Mouse (Mus musculus) heart, adult 2 months (tissue): ENCODE measurements around the gene Efna2. TPM values are rescaled to one million over a fixed set of nuclear protein-coding genes. Genes with fewer than 3 reads are reported as not detected.

Source experiments
- DNase-seq, 2 experiments: peaks; one replicate each; pipeline ENCODE4 v3.0.0; 2021
- H3K27ac ChIP-seq: fragments of 200-600 bp; 2 replicates; pipeline ENCODE4 v1.8.1; 2022
- H3K27me3 ChIP-seq: fragments of 200-500 bp; 2 replicates; pipeline ENCODE4 v1.6.1; 2012; ENCODE audit warnings: mild to moderate bottlenecking, low read length, inconsistent platforms, mixed read lengths; ENCODE audit not compliant: control insufficient read depth, insufficient read depth
- H3K36me3 ChIP-seq: fragments of 200-500 bp; 2 replicates; pipeline ENCODE4 v1.6.1; 2012; ENCODE audit warnings: low read length, inconsistent platforms; ENCODE audit not compliant: control insufficient read depth, insufficient read depth
- H3K4me1 ChIP-seq: fragments of 200-500 bp; 2 replicates; pipeline ENCODE4 v1.6.1; 2011; ENCODE audit warnings: low read length; ENCODE audit not compliant: control insufficient read depth, insufficient read depth
- H3K4me3 ChIP-seq: fragments of 200-600 bp; 2 replicates; pipeline ENCODE4 v1.8.1; 2022
- H3K79me2 ChIP-seq: fragments of 200-500 bp; replicated peaks from 2 replicates; pipeline ENCODE4 v1.6.1; 2012; ENCODE audit warnings: mild to moderate bottlenecking, inconsistent platforms, low read length, moderate library complexity, mixed read lengths; ENCODE audit not compliant: control insufficient read depth, insufficient read depth
- H3K9ac ChIP-seq: fragments of 200-500 bp; 2 replicates; pipeline ENCODE4 v1.6.1; 2012; ENCODE audit warnings: low read depth, mild to moderate bottlenecking, control low read depth, inconsistent platforms, low read length, mixed read lengths
- CTCF ChIP-seq: fragments of 200-600 bp; IDR thresholded peaks from 2 replicates; pipeline ENCODE4 v1.8.1; 2022; ENCODE audit warnings: antibody characterized with exemption, mild to moderate bottlenecking, moderate library complexity
- EP300 ChIP-seq: fragments of 200-500 bp; IDR thresholded peaks from 2 replicates; pipeline ENCODE4 v1.6.1; 2011; ENCODE audit warnings: low read depth, low read length, control low read depth; ENCODE audit not compliant: insufficient read depth
- POLR2A ChIP-seq: fragments of 200-500 bp; IDR thresholded peaks from 2 replicates; pipeline ENCODE4 v1.6.1; 2011; ENCODE audit warnings: mild to moderate bottlenecking, low read depth, low read length, control low read depth; ENCODE audit not compliant: insufficient read depth
- WGBS: fragments of 180-500 bp; shearing (Covaris S2); methylation state at CpG from one replicate; pipeline ENCODE4 v1.1.7; 2018; 5-methylcytosine and 5-hydroxymethylcytosine counted together
- intact Hi-C: fragments of 180-260 bp; cut with DNase I; formaldehyde crosslinking; loops from one replicate; pipeline ENCODE4 v1.15.1; 2025
- polyA plus RNA-seq: library from polyadenylated mRNA; depleted of rRNA; stranded (reverse); fragments of >200 nt; gene quantifications from 2 replicates; pipeline ENCODE4 v1.2.3, GENCODE M21; 2012
- total RNA-seq, 2 experiments: library from RNA; stranded (reverse); gene quantifications; 2 replicates each; pipeline ENCODE4 v1.2.3; 2021

Efna2 gene
- total and polyA plus RNA-seq, 3 experiments: 0.86 to 1.7 (median 1.1) TPM

GRCm38 (mm10) chr10:80180823-80181222, 1.5 kb downstream of the Efna2 start:
- Histone ChIP-seq H3K9ac (no peak overlapping the region), H3K27me3 (no peaks in the 10 kb centered on the region), H3K36me3 (no peaks in the 10 kb centered on the region), H3K79me2 (no peaks in the 10 kb centered on the region), H3K4me1 (no peaks in the 10 kb centered on the region), H3K27ac (no peak overlapping the region), H3K4me3 (no peak overlapping the region)
- TF ChIP-seq POLR2A (no peak), EP300 (no peak), CTCF (no peak)
- no peak for DNase-seq
- 76% methylated on average over 5 of the region's 5 CpGs for WGBS
- intact Hi-C loops: no loop called here

- TF ChIP-seq CTCF (no peak), POLR2A (no peak), EP300 (no peak)
- no peak overlapping the region for H3K4me3 ChIP-seq
- 88% methylated on average over 7 of the region's 7 CpGs for WGBS
- H3K27me3 ChIP-seq: 0 out of 2 replicates have a peak, but pooled peaks cover 1% of the 10 kb centered on the region
- no peak overlapping the region for H3K9ac ChIP-seq
- no peak overlapping the region for H3K27ac ChIP-seq
- H3K4me1 ChIP-seq: no peaks in the 10 kb centered on the region
- DNase-seq: no peak
- intact Hi-C loops: no loop called here
- no peaks in the 10 kb centered on the region for H3K79me2 ChIP-seq
- no peaks in the 10 kb centered on the region for H3K36me3 ChIP-seq
Measured at GRCm38 (mm10) chr10:80182547-80182946, 3.3 kb downstream of the Efna2 start.

DNA sequence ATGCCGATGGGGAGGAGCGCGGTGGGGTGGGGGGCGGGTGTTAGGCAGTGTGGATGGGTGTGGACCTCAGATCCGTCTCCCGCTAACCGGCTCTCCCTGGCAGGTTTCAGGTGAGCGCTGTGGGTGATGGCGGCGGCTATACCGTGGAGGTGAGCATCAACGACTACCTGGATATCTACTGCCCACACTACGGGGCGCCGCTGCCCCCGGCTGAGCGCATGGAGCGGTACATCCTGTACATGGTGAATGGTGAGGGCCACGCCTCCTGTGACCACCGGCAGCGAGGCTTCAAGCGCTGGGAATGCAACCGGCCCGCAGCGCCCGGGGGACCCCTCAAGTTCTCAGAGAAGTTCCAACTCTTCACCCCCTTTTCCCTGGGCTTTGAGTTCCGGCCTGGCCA, 7.4 kb downstream of the Efna2 start:
- intact Hi-C loops: no loop called here
- Histone ChIP-seq H3K27me3 (0 out of 2 replicates have a peak, but pooled peaks cover 1% of the 10 kb centered on the region), H3K36me3 (no peaks in the 10 kb centered on the region), H3K79me2 (no peaks in the 10 kb centered on the region), H3K4me1 (no peaks in the 10 kb centered on the region), H3K4me3 (no peak overlapping the region), H3K27ac (no peak overlapping the region), H3K9ac (no peak overlapping the region)
- 50% methylated on average over 27 of the region's 27 CpGs for WGBS
- no peak for DNase-seq
- TF ChIP-seq POLR2A: no peak
- no peak for TF ChIP-seq EP300
- TF ChIP-seq CTCF: no peak

- intact Hi-C loops: no loop called here
- Histone ChIP-seq H3K9ac (no peak overlapping the region), H3K4me3 (no peak overlapping the region), H3K79me2 (no peaks in the 10 kb centered on the region), H3K4me1 (no peaks in the 10 kb centered on the region), H3K27ac (no peak overlapping the region), H3K27me3 (0 out of 2 replicates have a peak, but pooled peaks cover 1% of the 10 kb centered on the region), H3K36me3 (no peaks in the 10 kb centered on the region)
- DNase-seq: no peak
- 94% methylated on average over 10 of the region's 10 CpGs for WGBS
- no peak for TF ChIP-seq EP300
- no peak for TF ChIP-seq POLR2A
- no peak for TF ChIP-seq CTCF
Measured at GRCm38 (mm10) chr10:80187739-80188138, 8.5 kb downstream of the Efna2 start.

- 0 out of 2 replicates have a peak, but pooled peaks cover 1% of the 10 kb centered on the region for H3K27me3 ChIP-seq
- WGBS: 87% methylated on average over 15 of the region's 15 CpGs
- intact Hi-C loops: no loop called here
Measured at GRCm38 (mm10) chr10:80188453-80189024, 9.3 kb downstream of the Efna2 start.

GRCm38 (mm10) chr10:80189999-80190398, 10.7 kb downstream of the Efna2 start:
- no peaks in the 10 kb centered on the region for H3K36me3 ChIP-seq
- 12% methylated on average over 21 of the region's 21 CpGs for WGBS
- no peaks in the 10 kb centered on the region for H3K4me1 ChIP-seq
- H3K79me2 ChIP-seq: no peaks in the 10 kb centered on the region
- no peak for DNase-seq
- intact Hi-C loops: no loop called here
- 0 out of 2 replicates have a peak, but pooled peaks cover 1% of the 10 kb centered on the region for H3K27me3 ChIP-seq
- H3K27ac ChIP-seq: no peak overlapping the region
- TF ChIP-seq POLR2A: no peak
- no peak for TF ChIP-seq EP300
- no peak for TF ChIP-seq CTCF
- H3K9ac ChIP-seq: no peak overlapping the region
- peak overlapping the region; percentile 44 for H3K4me3 ChIP-seq

More at GRCm38 (mm10) chr10:80188453-80189024, 9.3 kb downstream of the Efna2 start:
- H3K79me2 ChIP-seq: no peaks in the 10 kb centered on the region
- H3K9ac ChIP-seq: no peak overlapping the region
- no peaks in the 10 kb centered on the region for H3K4me1 ChIP-seq
- no peak for DNase-seq
- no peaks in the 10 kb centered on the region for H3K36me3 ChIP-seq
- H3K4me3 ChIP-seq: no peak overlapping the region
- TF ChIP-seq CTCF (no peak), EP300 (no peak), POLR2A (no peak)
- no peak overlapping the region for H3K27ac ChIP-seq
